15 mouse cellular contexts compared by ENCODE assay signal in genomic region chr12:117517275-117517936, GRCm38 (mm10). TPM values are rescaled to one million over a fixed set of nuclear protein-coding genes. Genes with fewer than 3 reads are reported as not detected.
A peak's percentile ranks its signal among the peaks of the same experiment; 100 is the strongest.
DNase-seq lines count a peak whose midpoint lies in the region; ATAC-seq lines count a peak whose summit lies in the region.
"Had no signal": no experiment of that assay in that cellular context is flagged by ENCODE, and none has a peak within 500 bp of the region (broad histone marks: within the 10 kb centered on the region; RNA-seq: fewer than 3 reads in every experiment).

No protein-coding gene starts in this region.

- peak; percentile 89 for DNase-seq in heart, adult 11 months
- no peak for DNase-seq in heart, postnatal 36 days
- DNase-seq in 416B (ENCODE audit: low read depth): peak; percentile 4
- DNase-seq in lung, postnatal 25 days (ENCODE audit: low spot score): peak; percentile 32
- DNase-seq in gastrocnemius, adult 8-10 months (ENCODE audit: low spot score in 2 of 2): no peak
- no peak for DNase-seq in spleen, postnatal 14 days (ENCODE audit: low spot score in 2 of 2)
- no peak for DNase-seq in gastrocnemius, postnatal 14 days
- DNase-seq: adrenal gland, adult 8-10 months; cerebellum, adult 8-10 months; kidney, adult 2 months; kidney, postnatal 4 days; right cerebral cortex, postnatal 14 days had no signal

- no peaks in the 10 kb centered on the region for H3K9me3 ChIP-seq in intestine, embryonic 16.5 days (ENCODE audit: control insufficient read depth, low read length)
- H3K9me3 ChIP-seq: forebrain, embryonic 10.5 days; limb, embryonic 10.5 days had no signal

- H3K9ac ChIP-seq in intestine, embryonic 16.5 days (ENCODE audit: low read depth, low read length): no peak overlapping the region

- H3K4me3 ChIP-seq in intestine, embryonic 16.5 days (ENCODE audit: low read length): no peak overlapping the region
- H3K4me3 ChIP-seq: forebrain, embryonic 10.5 days; limb, embryonic 10.5 days had no signal

- no peaks in the 10 kb centered on the region for H3K27me3 ChIP-seq in intestine, embryonic 16.5 days (replicated peaks; ENCODE audit: control insufficient read depth, insufficient read depth, low read length)

- peaks cover 7% of the 10 kb centered on the region; the same call in 1 of the 2 replicates for H3K4me1 ChIP-seq in intestine, embryonic 16.5 days (ENCODE audit: control insufficient read depth, insufficient read depth, low read length)

- no peak overlapping the region for H3K4me2 ChIP-seq in intestine, embryonic 16.5 days (ENCODE audit: low read depth, low read length)

- intact Hi-C loops in heart, postnatal 36 days (cut with DNase I): no loop called here
- intact Hi-C loops in gastrocnemius, postnatal 14 days (cut with DNase I; ENCODE audit: low total_unique reads): no loop called here

- WGBS in intestine, embryonic 16.5 days: 60% methylated on average over 14 of the region's 14 CpGs

- H3K36me3 ChIP-seq in intestine, embryonic 16.5 days (ENCODE audit: control insufficient read depth, insufficient read depth, low read length): no peaks in the 10 kb centered on the region
- H3K36me3 ChIP-seq: forebrain, embryonic 10.5 days; limb, embryonic 10.5 days had no signal

- peak; percentile 88 for ATAC-seq in intestine, embryonic 16.5 days

- H3K27ac ChIP-seq in intestine, embryonic 16.5 days (ENCODE audit: low read length): no peak overlapping the region
- H3K27ac ChIP-seq: forebrain, embryonic 10.5 days; limb, embryonic 10.5 days had no signal

RNA-seq across cellular contexts. Expression of gene Rapgef5, which starts 1.1 kb away (rescaled TPM):
- total RNA-seq in heart, postnatal 36 days (2021): 10 to 100 TPM; 35.6 to 40.7 TPM
- 5.2 and 6.9 TPM in 2 replicates for polyA plus RNA-seq in intestine, embryonic 16.5 days (2015; fragmentation: Nextera tagmentation; extraction: Ambion mirVana)
- 1 to 10 TPM; 2.5 to 4.2 (median 3.2) TPM for total RNA-seq in gastrocnemius, adult 8-10 months (2022)
- total RNA-seq in gastrocnemius, postnatal 14 days (2021): 10 to 100 TPM in 1 of 2 experiments, 1 to 10 TPM in 1; 8.6 to 13.6 TPM

Comparison
In these comparisons a context has a peak if more than half of its experiments do, and no peak if none do; other contexts are left out.
1. DNase-seq: peak in heart, adult 11 months (single experiment), 416B (single experiment) and lung, postnatal 25 days (single experiment); none in heart, postnatal 36 days (0 of 2), gastrocnemius, adult 8-10 months (0 of 2), spleen, postnatal 14 days (0 of 2) and gastrocnemius, postnatal 14 days (single experiment).